In genomic region chr8:70851837-70852236, GRCm38 (mm10) we compare ENCODE assay signal across 18 mouse cellular contexts. TPM values are rescaled to one million over a fixed set of nuclear protein-coding genes. Genes with fewer than 3 reads are reported as not detected.
DNase-seq lines count a peak whose midpoint lies in the region; ATAC-seq lines count a peak whose summit lies in the region.
"Had no signal": no experiment of that assay in that cellular context is flagged by ENCODE, and none has a peak within 500 bp of the region (broad histone marks: within the 10 kb centered on the region; RNA-seq: fewer than 3 reads in every experiment).

No protein-coding gene starts in this region.

- peaks cover 39% of the 10 kb centered on the region for H3K4me1 ChIP-seq in forebrain, embryonic 10.5 days
- H3K4me1 ChIP-seq in forebrain, embryonic 12.5 days = peaks cover 11% of the 10 kb centered on the region
- peaks cover 6% of the 10 kb centered on the region for H3K4me1 ChIP-seq in intestine, embryonic 14.5 days (replicated peaks; ENCODE audit: control insufficient read depth, insufficient read depth, low read length)
- peaks cover 10% of the 10 kb centered on the region for H3K4me1 ChIP-seq in intestine, embryonic 16.5 days (ENCODE audit: control insufficient read depth, insufficient read depth, low read length)
- H3K4me1 ChIP-seq in midbrain, embryonic 12.5 days = peaks cover 9% of the 10 kb centered on the region
- H3K4me1 ChIP-seq in midbrain, embryonic 11.5 days (ENCODE audit: control insufficient read depth, insufficient read depth, low read length) = peaks cover 9% of the 10 kb centered on the region; the same call in 1 of the 2 replicates

- no peak for ATAC-seq in forebrain, embryonic 12.5 days (ENCODE audit: low FRiP score)
- peak; percentile 16; the same call in 1 of the 2 replicates for ATAC-seq in intestine, embryonic 14.5 days (replicated peaks; ENCODE audit: low FRiP score, low TSS enrichment, low read depth)
- no peak for ATAC-seq in intestine, embryonic 16.5 days
- no peak for ATAC-seq in midbrain, embryonic 12.5 days (ENCODE audit: low FRiP score, low read depth)
- ATAC-seq in midbrain, embryonic 11.5 days (ENCODE audit: low FRiP score) = no peak
- ATAC-seq: CD4-positive, CD25-positive, alpha-beta regulatory T cell, adult 4 months had no signal

- peak overlapping the region; percentile 51 for H3K27ac ChIP-seq in forebrain, embryonic 10.5 days
- H3K27ac ChIP-seq in forebrain, embryonic 12.5 days = no peak overlapping the region
- H3K27ac ChIP-seq in intestine, embryonic 14.5 days (ENCODE audit: low read depth) = 0 out of 2 replicates have a peak overlapping the region, but pooled peaks have one; percentile 11
- no peak overlapping the region for H3K27ac ChIP-seq in intestine, embryonic 16.5 days (ENCODE audit: low read length)
- H3K27ac ChIP-seq in midbrain, embryonic 12.5 days (replicated peaks) = no peak overlapping the region
- no peak overlapping the region for H3K27ac ChIP-seq in midbrain, embryonic 11.5 days (ENCODE audit: low read depth, low read length)
- H3K27ac ChIP-seq: embryonic facial prominence, embryonic 13.5 days; lung, embryonic 15.5 days; stomach, embryonic 15.5 days had no signal

- H3K9me3 ChIP-seq in forebrain, embryonic 10.5 days = no peaks in the 10 kb centered on the region
- no peaks in the 10 kb centered on the region for H3K9me3 ChIP-seq in forebrain, embryonic 12.5 days
- no peaks in the 10 kb centered on the region for H3K9me3 ChIP-seq in intestine, embryonic 14.5 days (ENCODE audit: control insufficient read depth, low read length)
- H3K9me3 ChIP-seq in intestine, embryonic 16.5 days (ENCODE audit: control insufficient read depth, low read length) = no peaks in the 10 kb centered on the region
- no peaks in the 10 kb centered on the region for H3K9me3 ChIP-seq in midbrain, embryonic 12.5 days
- H3K9me3 ChIP-seq in midbrain, embryonic 11.5 days (ENCODE audit: control insufficient read depth, low read length) = no peaks in the 10 kb centered on the region
- H3K9me3 ChIP-seq: embryonic facial prominence, embryonic 13.5 days; G1E; lung, embryonic 15.5 days; stomach, embryonic 15.5 days had no signal

- no peak for DNase-seq in forebrain, embryonic 10.5 days (ENCODE audit: extremely low spot score, low spot score)
- DNase-seq in intestine, embryonic 14.5 days (ENCODE audit: low spot score) = no peak
- DNase-seq in midbrain, embryonic 11.5 days (ENCODE audit: low spot score, missing footprints) = no peak
- DNase-seq in layer of hippocampus, adult 8-10 months (ENCODE audit: low spot score in 2 of 2) = no peak
- no peak for DNase-seq in urinary bladder, postnatal 4 days (ENCODE audit: low spot score in 2 of 2)
- DNase-seq: cerebellum, adult 9-11 months; kidney, adult 2 months; spleen, adult 18-20 months had no signal

- H3K4me2 ChIP-seq in forebrain, embryonic 12.5 days = no peak overlapping the region
- no peak overlapping the region for H3K4me2 ChIP-seq in intestine, embryonic 14.5 days (ENCODE audit: low read length)
- no peak overlapping the region for H3K4me2 ChIP-seq in intestine, embryonic 16.5 days (ENCODE audit: low read depth, low read length)
- no peak overlapping the region for H3K4me2 ChIP-seq in midbrain, embryonic 12.5 days (replicated peaks)
- no peak overlapping the region for H3K4me2 ChIP-seq in midbrain, embryonic 11.5 days
- H3K4me2 ChIP-seq: embryonic facial prominence, embryonic 13.5 days; lung, embryonic 15.5 days; stomach, embryonic 15.5 days had no signal

- WGBS in forebrain, embryonic 10.5 days = 69% methylated on average over 6 of the region's 6 CpGs
- 67% methylated on average over 6 of the region's 6 CpGs for WGBS in forebrain, embryonic 12.5 days
- WGBS in intestine, embryonic 14.5 days = 29% methylated on average over 6 of the region's 6 CpGs
- 37% methylated on average over 6 of the region's 6 CpGs for WGBS in intestine, embryonic 16.5 days
- WGBS in midbrain, embryonic 12.5 days = 70% methylated on average over 6 of the region's 6 CpGs
- 71% methylated on average over 6 of the region's 6 CpGs for WGBS in midbrain, embryonic 11.5 days

- H3K4me3 ChIP-seq in forebrain, embryonic 10.5 days = no peak overlapping the region; the same call in 1 of the 2 replicates
- no peak overlapping the region for H3K4me3 ChIP-seq in forebrain, embryonic 12.5 days (replicated peaks)
- no peak overlapping the region for H3K4me3 ChIP-seq in intestine, embryonic 14.5 days (ENCODE audit: low read depth, low read length)
- H3K4me3 ChIP-seq in intestine, embryonic 16.5 days (ENCODE audit: low read length) = no peak overlapping the region
- H3K4me3 ChIP-seq in midbrain, embryonic 12.5 days = no peak overlapping the region
- H3K4me3 ChIP-seq in midbrain, embryonic 11.5 days (ENCODE audit: low read depth, low read length) = no peak overlapping the region
- H3K4me3 ChIP-seq: embryonic facial prominence, embryonic 13.5 days; lung, embryonic 15.5 days; stomach, embryonic 15.5 days had no signal

- peaks cover 4% of the 10 kb centered on the region; the same call in 1 of the 2 replicates for H3K36me3 ChIP-seq in forebrain, embryonic 10.5 days (replicated peaks)
- H3K36me3 ChIP-seq in forebrain, embryonic 12.5 days (replicated peaks) = 0 out of 2 replicates have a peak, but pooled peaks cover 17% of the 10 kb centered on the region
- no peaks in the 10 kb centered on the region for H3K36me3 ChIP-seq in intestine, embryonic 14.5 days (ENCODE audit: control insufficient read depth, insufficient read depth, low read length)
- no peaks in the 10 kb centered on the region for H3K36me3 ChIP-seq in intestine, embryonic 16.5 days (ENCODE audit: control insufficient read depth, insufficient read depth, low read length)
- H3K36me3 ChIP-seq in midbrain, embryonic 12.5 days = 0 out of 2 replicates have a peak, but pooled peaks cover 24% of the 10 kb centered on the region
- no peaks in the 10 kb centered on the region; the same call in 1 of the 2 replicates for H3K36me3 ChIP-seq in midbrain, embryonic 11.5 days (ENCODE audit: control insufficient read depth, insufficient read depth, low read length)
- H3K36me3 ChIP-seq: G1E; lung, embryonic 15.5 days; stomach, embryonic 15.5 days had no signal

- no peak overlapping the region for H3K9ac ChIP-seq in forebrain, embryonic 12.5 days
- no peak overlapping the region for H3K9ac ChIP-seq in intestine, embryonic 14.5 days (ENCODE audit: low read length)
- no peak overlapping the region for H3K9ac ChIP-seq in intestine, embryonic 16.5 days (ENCODE audit: low read depth, low read length)
- peak overlapping the region; percentile 28; the same call in 1 of the 2 replicates for H3K9ac ChIP-seq in midbrain, embryonic 12.5 days (replicated peaks)
- no peak overlapping the region for H3K9ac ChIP-seq in midbrain, embryonic 11.5 days (ENCODE audit: low read length)
- H3K9ac ChIP-seq: lung, embryonic 15.5 days; stomach, embryonic 15.5 days had no signal

- H3K27me3 ChIP-seq in forebrain, embryonic 10.5 days (ENCODE audit: poor library complexity, severe bottlenecking) = peaks cover 49% of the 10 kb centered on the region
- H3K27me3 ChIP-seq in forebrain, embryonic 12.5 days = peaks cover 7% of the 10 kb centered on the region; the same call in 1 of the 2 replicates
- no peaks in the 10 kb centered on the region for H3K27me3 ChIP-seq in intestine, embryonic 14.5 days (replicated peaks; ENCODE audit: control insufficient read depth, insufficient read depth, low read length)
- H3K27me3 ChIP-seq in intestine, embryonic 16.5 days (replicated peaks; ENCODE audit: control insufficient read depth, insufficient read depth, low read length) = 0 out of 2 replicates have a peak, but pooled peaks cover 2% of the 10 kb centered on the region
- peaks cover 6% of the 10 kb centered on the region for H3K27me3 ChIP-seq in midbrain, embryonic 12.5 days
- H3K27me3 ChIP-seq in midbrain, embryonic 11.5 days (ENCODE audit: control insufficient read depth, insufficient read depth, low read length) = no peaks in the 10 kb centered on the region; the same call in 1 of the 2 replicates
- H3K27me3 ChIP-seq: stomach, embryonic 15.5 days had no signal

RNA-seq across cellular contexts. Expression of gene Kcnn1, which starts 11.2 kb away (rescaled TPM):
- 4.7 and 5.9 TPM in 2 replicates for polyA plus RNA-seq in forebrain, embryonic 10.5 days (2016; fragmentation: Nextera tagmentation; extraction: Ambion mirVana)
- 14.4 and 16.3 TPM in 2 replicates for polyA plus RNA-seq in forebrain, embryonic 12.5 days (2016; fragmentation: Nextera tagmentation; extraction: Ambion mirVana)
- polyA plus RNA-seq in intestine, embryonic 14.5 days (2014; fragmentation: Nextera tagmentation; extraction: Ambion mirVana) = 1.6 and 2.1 TPM in 2 replicates
- 1.0 and 1.2 TPM in 2 replicates for polyA plus RNA-seq in intestine, embryonic 16.5 days (2015; fragmentation: Nextera tagmentation; extraction: Ambion mirVana)
- polyA plus RNA-seq in midbrain, embryonic 12.5 days (2016; fragmentation: Nextera tagmentation; extraction: Ambion mirVana) = 27.4 TPM in 2 replicates
- 10.9 and 12.4 TPM in 2 replicates for polyA plus RNA-seq in midbrain, embryonic 11.5 days (2014; fragmentation: Nextera tagmentation; extraction: Ambion mirVana)
- total RNA-seq in layer of hippocampus, adult 8-10 months (2022) = 10 to 100 TPM; 16.5 to 20.0 (median 16.6) TPM
- polyA plus RNA-seq: CD4-positive, CD25-positive, alpha-beta regulatory T cell, adult 4 months had no signal

RNA-seq across cellular contexts. Expression of gene Arrdc2, which starts 12.3 kb away (rescaled TPM):
- 4.8 and 5.7 TPM in 2 replicates for polyA plus RNA-seq in forebrain, embryonic 10.5 days (2016; fragmentation: Nextera tagmentation; extraction: Ambion mirVana)
- polyA plus RNA-seq in forebrain, embryonic 12.5 days (2016; fragmentation: Nextera tagmentation; extraction: Ambion mirVana) = 5.6 and 8.2 TPM in 2 replicates
- polyA plus RNA-seq in intestine, embryonic 14.5 days (2014; fragmentation: Nextera tagmentation; extraction: Ambion mirVana) = 7.3 and 7.9 TPM in 2 replicates
- polyA plus RNA-seq in intestine, embryonic 16.5 days (2015; fragmentation: Nextera tagmentation; extraction: Ambion mirVana) = 8.3 and 9.0 TPM in 2 replicates
- polyA plus RNA-seq in midbrain, embryonic 12.5 days (2016; fragmentation: Nextera tagmentation; extraction: Ambion mirVana) = 10.4 and 10.5 TPM in 2 replicates
- 7.1 and 8.0 TPM in 2 replicates for polyA plus RNA-seq in midbrain, embryonic 11.5 days (2014; fragmentation: Nextera tagmentation; extraction: Ambion mirVana)
- 10 to 100 TPM; 14.8 to 25.8 (median 21.3) TPM for total RNA-seq in layer of hippocampus, adult 8-10 months (2022)

RNA-seq across cellular contexts. Expression of gene Ccdc124, which starts 21.9 kb away (rescaled TPM):
- polyA plus RNA-seq in forebrain, embryonic 10.5 days (2016; fragmentation: Nextera tagmentation; extraction: Ambion mirVana) = 184 and 186 TPM in 2 replicates
- polyA plus RNA-seq in forebrain, embryonic 12.5 days (2016; fragmentation: Nextera tagmentation; extraction: Ambion mirVana) = 154 and 159 TPM in 2 replicates
- 97.3 and 105 TPM in 2 replicates for polyA plus RNA-seq in intestine, embryonic 14.5 days (2014; fragmentation: Nextera tagmentation; extraction: Ambion mirVana)
- polyA plus RNA-seq in intestine, embryonic 16.5 days (2015; fragmentation: Nextera tagmentation; extraction: Ambion mirVana) = 79.3 and 90.1 TPM in 2 replicates
- 145 and 152 TPM in 2 replicates for polyA plus RNA-seq in midbrain, embryonic 12.5 days (2016; fragmentation: Nextera tagmentation; extraction: Ambion mirVana)
- 161 and 166 TPM in 2 replicates for polyA plus RNA-seq in midbrain, embryonic 11.5 days (2014; fragmentation: Nextera tagmentation; extraction: Ambion mirVana)
- 10 to 100 TPM; 69.8 to 87.9 (median 78.7) TPM for total RNA-seq in layer of hippocampus, adult 8-10 months (2022)

RNA-seq across cellular contexts. Expression of gene Slc5a5, which starts 40.7 kb away (rescaled TPM):
- 0.36 and 0.38 TPM in 2 replicates for polyA plus RNA-seq in forebrain, embryonic 10.5 days (2016; fragmentation: Nextera tagmentation; extraction: Ambion mirVana)
- polyA plus RNA-seq in forebrain, embryonic 12.5 days (2016; fragmentation: Nextera tagmentation; extraction: Ambion mirVana) = 0.49 and 0.67 TPM in 2 replicates
- 0.32 and 0.45 TPM in 2 replicates for polyA plus RNA-seq in intestine, embryonic 14.5 days (2014; fragmentation: Nextera tagmentation; extraction: Ambion mirVana)
- polyA plus RNA-seq in intestine, embryonic 16.5 days (2015; fragmentation: Nextera tagmentation; extraction: Ambion mirVana) = 0.31 and 0.32 TPM in 2 replicates
- polyA plus RNA-seq in midbrain, embryonic 12.5 days (2016; fragmentation: Nextera tagmentation; extraction: Ambion mirVana) = 0.55 and 0.69 TPM in 2 replicates
- 0.61 and 0.77 TPM in 2 replicates for polyA plus RNA-seq in midbrain, embryonic 11.5 days (2014; fragmentation: Nextera tagmentation; extraction: Ambion mirVana)
- total RNA-seq in layer of hippocampus, adult 8-10 months (2022) = 10 to 100 TPM; 10.5 to 12.3 (median 11.0) TPM
- total RNA-seq: adrenal gland, adult 18-20 months; G1E had no signal
- polyA plus RNA-seq: CD4-positive, CD25-positive, alpha-beta regulatory T cell, adult 4 months had no signal

RNA-seq across cellular contexts. Expression of gene Il12rb1, which starts 43.6 kb away (rescaled TPM):
- 0.12 TPM in 1 of 2 replicates, not detected in the other for polyA plus RNA-seq in forebrain, embryonic 10.5 days (2016; fragmentation: Nextera tagmentation; extraction: Ambion mirVana)
- polyA plus RNA-seq in forebrain, embryonic 12.5 days (2016; fragmentation: Nextera tagmentation; extraction: Ambion mirVana) = not detected in 2 replicates
- polyA plus RNA-seq in intestine, embryonic 14.5 days (2014; fragmentation: Nextera tagmentation; extraction: Ambion mirVana) = 0.24 and 0.35 TPM in 2 replicates
- 0.27 and 0.34 TPM in 2 replicates for polyA plus RNA-seq in intestine, embryonic 16.5 days (2015; fragmentation: Nextera tagmentation; extraction: Ambion mirVana)
- 0.08 TPM in 1 of 2 replicates, not detected in the other for polyA plus RNA-seq in midbrain, embryonic 12.5 days (2016; fragmentation: Nextera tagmentation; extraction: Ambion mirVana)
- polyA plus RNA-seq in midbrain, embryonic 11.5 days (2014; fragmentation: Nextera tagmentation; extraction: Ambion mirVana) = 0.38 TPM in 1 of 2 replicates, not detected in the other
- total RNA-seq in layer of hippocampus, adult 8-10 months (2022) = 1 to 10 TPM in 1 of 4 experiments, under 1 TPM in 3; 0.83 to 1.1 (median 0.85) TPM
- polyA plus RNA-seq: neural tube, embryonic 11.5 days had no signal

Comparison
In these comparisons a context has a peak if more than half of its experiments do, and no peak if none do; other contexts are left out.
1. H3K27ac ChIP-seq: peak in forebrain, embryonic 10.5 days (single experiment) and intestine, embryonic 14.5 days (single experiment); none in forebrain, embryonic 12.5 days (single experiment), intestine, embryonic 16.5 days (single experiment), midbrain, embryonic 12.5 days (single experiment) and midbrain, embryonic 11.5 days (single experiment).